Mouse (Mus musculus) brain, embryonic 14.5 days (tissue): ENCODE results near the gene Dcp1a. TPM values are rescaled to one million over a fixed set of nuclear protein-coding genes. Genes with fewer than 3 reads are reported as not detected.

Experiments
- DNase-seq: peaks from one replicate; pipeline ENCODE4 v3.0.0-alpha.2; 2011; ENCODE audit warnings: low read depth
- CTCF ChIP-seq: fragments of 200-500 bp; IDR thresholded peaks from 2 replicates; pipeline ENCODE4 v1.5.1; 2012; ENCODE audit warnings: inconsistent platforms, mild to moderate bottlenecking, moderate library complexity, borderline replicate concordance; ENCODE audit not compliant: insufficient read depth, insufficient read length; ENCODE audit errors: extremely low read depth
- POLR2A ChIP-seq: fragments of 200-500 bp; IDR thresholded peaks from 2 replicates; pipeline ENCODE4 v1.6.1; 2012; ENCODE audit warnings: mild to moderate bottlenecking, inconsistent platforms, borderline replicate concordance; ENCODE audit not compliant: poor library complexity, insufficient read depth, insufficient read length, severe bottlenecking; ENCODE audit errors: extremely low read depth
- polyA plus RNA-seq: library from polyadenylated mRNA; depleted of rRNA; stranded (reverse); fragments of >200 nt; gene quantifications from 2 replicates; pipeline ENCODE4 v1.2.3, GENCODE M21; 2012

The Dcp1a gene
- polyA plus RNA-seq, 1 experiment, result 35.4 TPM

- no peak for DNase-seq
- TF ChIP-seq CTCF, result no peak
- TF ChIP-seq POLR2A, result no peak
These were observed 4.9 kb upstream of the Dcp1a start for GRCm38 (mm10) chr14:30474416-30474815.

GRCm38 (mm10) chr14:30491342-30491741, 12.0 kb downstream of the Dcp1a start, which contains the start of gene Cacna1d:
Gene Cacna1d (minus strand): TSS chr14:30491455.
- no peak for DNase-seq
- no peak for TF ChIP-seq POLR2A
- TF ChIP-seq CTCF, result no peak

GRCm38 (mm10) chr14:30493276-30493675, 13.9 kb downstream of the Dcp1a start:
- DNase-seq, result peak; percentile 52
- TF ChIP-seq CTCF (no peak), POLR2A (no peak)

- no peak for TF ChIP-seq POLR2A
- no peak for TF ChIP-seq CTCF
- DNase-seq, result peak; percentile 66
These were observed 15.7 kb downstream of the Dcp1a start for GRCm38 (mm10) chr14:30494998-30495397.

GRCm38 (mm10) chr14:30498202-30498601, 18.9 kb downstream of the Dcp1a start:
- DNase-seq, result peak; percentile 19
- TF ChIP-seq POLR2A, result no peak
- TF ChIP-seq CTCF, result no peak

- DNase-seq, result no peak
- TF ChIP-seq POLR2A (no peak), CTCF (no peak)
These were observed 25.7 kb downstream of the Dcp1a start for GRCm38 (mm10) chr14:30504990-30505389.

GRCm38 (mm10) chr14:30510214-30510763, 31.0 kb downstream of the Dcp1a start:
- DNase-seq, result no peak
- TF ChIP-seq POLR2A, result no peak
- TF ChIP-seq CTCF, result no peak

- TF ChIP-seq POLR2A (no peak), CTCF (no peak)
- DNase-seq, result no peak
These were observed 33.6 kb downstream of the Dcp1a start for GRCm38 (mm10) chr14:30512896-30513295.

- DNase-seq, result peak; percentile 55
- TF ChIP-seq POLR2A (no peak), CTCF (peak; percentile 59; the same call in 1 of the 2 replicates)
These were observed 36.8 kb downstream of the Dcp1a start for GRCm38 (mm10) chr14:30515931-30516723.

GRCm38 (mm10) chr14:30519323-30519722, 40.0 kb downstream of the Dcp1a start:
- TF ChIP-seq CTCF, result no peak
- TF ChIP-seq POLR2A, result no peak
- no peak for DNase-seq

GRCm38 (mm10) chr14:30523356-30523755, 44.0 kb downstream of the Dcp1a start:
- no peak for DNase-seq
- no peak for TF ChIP-seq CTCF
- TF ChIP-seq POLR2A, result no peak

- TF ChIP-seq POLR2A (no peak), CTCF (no peak)
- no peak for DNase-seq
These were observed 49.1 kb downstream of the Dcp1a start for GRCm38 (mm10) chr14:30528392-30528791.

GRCm38 (mm10) chr14:30528961-30529360, 49.6 kb downstream of the Dcp1a start:
- no peak for DNase-seq
- TF ChIP-seq CTCF (no peak), POLR2A (no peak)
